12 mouse cellular contexts compared by ENCODE assay signal in the genomic region with DNA sequence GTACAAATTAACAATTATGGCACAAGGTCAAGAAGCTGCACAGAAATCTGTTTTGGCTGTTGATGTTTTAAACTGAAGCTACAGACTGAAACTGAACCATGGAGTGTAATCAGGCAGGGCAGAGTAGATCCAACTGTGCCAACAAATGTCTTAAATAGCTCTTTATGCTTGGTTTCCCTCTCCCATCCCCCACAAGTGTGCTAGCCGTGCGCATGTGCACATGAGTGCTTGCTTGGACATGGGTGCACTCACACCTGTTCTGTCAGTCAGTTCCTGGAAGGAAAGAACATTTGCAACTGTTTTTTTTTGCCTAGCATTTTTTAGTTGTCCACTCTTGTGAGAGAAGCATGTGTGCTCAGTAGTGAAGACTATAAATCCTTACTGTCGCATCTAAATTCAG. TPM values are rescaled to one million over a fixed set of nuclear protein-coding genes. Genes with fewer than 3 reads are reported as not detected.
DNase-seq lines count a peak whose midpoint lies in the region; ATAC-seq lines count a peak whose summit lies in the region.
"Had no signal": no experiment of that assay in that cellular context is flagged by ENCODE, and none has a peak within 500 bp of the region (broad histone marks: within the 10 kb centered on the region; RNA-seq: fewer than 3 reads in every experiment).

No protein-coding gene starts in this region.

- peak; percentile 77 for ATAC-seq in cerebellum, adult (ENCODE audit: insufficient number of reproducible peaks, low FRiP score, low TSS enrichment)
- no peak for ATAC-seq in forebrain, embryonic 11.5 days (replicated peaks; ENCODE audit: low FRiP score)
- ATAC-seq: forebrain, embryonic 16.5 days; midbrain, embryonic 16.5 days had no signal

- peaks cover 6% of the 10 kb centered on the region; the same call in 1 of the 2 replicates for H3K36me3 ChIP-seq in forebrain, embryonic 11.5 days (ENCODE audit: control insufficient read depth, insufficient read depth, low read length)

- no peak for DNase-seq in cerebellum, adult 8-10 months
- DNase-seq in retina, postnatal 1 day, result peak; percentile 35
- DNase-seq in retina, embryonic 14.5 days (ENCODE audit: low spot score), result no peak
- peak; percentile 69 for DNase-seq in kidney, adult 9 months
- DNase-seq in frontal cortex, postnatal 10 days (ENCODE audit: low spot score in 2 of 2), result no peak
- DNase-seq in left cerebral cortex, postnatal 36 days (ENCODE audit: low spot score in 2 of 2), result no peak
- DNase-seq in forebrain, embryonic 11.5 days (ENCODE audit: low spot score), result no peak
- DNase-seq: spleen, adult 18-20 months had no signal

- intact Hi-C loops in left cerebral cortex, postnatal 36 days (cut with DNase I), result no loop called here

- no peaks in the 10 kb centered on the region for H3K9me3 ChIP-seq in forebrain, embryonic 11.5 days (ENCODE audit: control insufficient read depth, low read length)
- H3K9me3 ChIP-seq: heart, embryonic 13.5 days had no signal

- no peaks in the 10 kb centered on the region for H3K27me3 ChIP-seq in forebrain, embryonic 11.5 days (ENCODE audit: control insufficient read depth, insufficient read depth, low read length)
- H3K27me3 ChIP-seq: heart, embryonic 13.5 days had no signal

- no peak overlapping the region for H3K27ac ChIP-seq in forebrain, embryonic 11.5 days (ENCODE audit: low read depth, low read length)
- H3K27ac ChIP-seq: heart, embryonic 13.5 days had no signal

- 89% methylated on average over 3 of the region's 3 CpGs for WGBS in forebrain, embryonic 11.5 days

- no peak overlapping the region for H3K4me3 ChIP-seq in forebrain, embryonic 11.5 days (ENCODE audit: low read depth, low read length)
- H3K4me3 ChIP-seq: heart, embryonic 13.5 days had no signal

- H3K4me1 ChIP-seq in forebrain, embryonic 11.5 days (replicated peaks; ENCODE audit: control insufficient read depth, insufficient read depth, low read length), result peaks cover 4% of the 10 kb centered on the region; the same call in 1 of the 2 replicates

- H3K9ac ChIP-seq in forebrain, embryonic 11.5 days (ENCODE audit: low read length), result no peak overlapping the region
- H3K9ac ChIP-seq: heart, embryonic 13.5 days had no signal

- H3K4me2 ChIP-seq in forebrain, embryonic 11.5 days (ENCODE audit: low read depth, low read length, severe bottlenecking), result no peak overlapping the region
- H3K4me2 ChIP-seq: heart, embryonic 13.5 days had no signal

RNA-seq across cellular contexts. Expression of a gene that starts 10.4 kb away (rescaled TPM):
- 10 to 100 TPM; 26.4 to 30.6 TPM for total RNA-seq in left cerebral cortex, postnatal 36 days (2021)
- polyA plus RNA-seq in forebrain, embryonic 11.5 days (2014; fragmentation: Nextera tagmentation; extraction: Ambion mirVana), result 36.0 and 39.5 TPM in 2 replicates

RNA-seq across cellular contexts. Expression of a gene that starts 11.5 kb away (rescaled TPM):
- total RNA-seq in left cerebral cortex, postnatal 36 days (2021), result 10 to 100 TPM; 48.5 to 51.0 TPM
- polyA plus RNA-seq in forebrain, embryonic 11.5 days (2014; fragmentation: Nextera tagmentation; extraction: Ambion mirVana), result 112 and 116 TPM in 2 replicates

Comparison
In these comparisons a context has a peak if more than half of its experiments do, and no peak if none do; other contexts are left out.
1. DNase-seq: peak in retina, postnatal 1 day (single experiment) and kidney, adult 9 months (single experiment); none in cerebellum, adult 8-10 months (single experiment), retina, embryonic 14.5 days (single experiment), frontal cortex, postnatal 10 days (0 of 2), left cerebral cortex, postnatal 36 days (0 of 2) and forebrain, embryonic 11.5 days (single experiment).